Mouse (Mus musculus) intestine, embryonic 16.5 days (tissue): ENCODE data around the gene Rhob. TPM values are rescaled to one million over a fixed set of nuclear protein-coding genes. Genes with fewer than 3 reads are reported as not detected.

ENCODE experiments used
- ATAC-seq: fragments of 200-750 bp; cut with Nextera tagmentation; 2 replicates; pipeline ENCODE4 v1.8.0; 2017; ENCODE audit warnings: moderate TSS enrichment, moderate library complexity
- H3K27ac ChIP-seq: fragments of 300-500 bp; sonication (generic); 2 replicates; pipeline ENCODE4 v1.5.1; 2014; ENCODE audit warnings: mild to moderate bottlenecking, low read length
- H3K27me3 ChIP-seq: fragments of 300-500 bp; sonication (generic); replicated peaks from 2 replicates; pipeline ENCODE4 v1.6.1; 2014; ENCODE audit warnings: low read length, control low read depth, mixed read lengths; ENCODE audit not compliant: control insufficient read depth, insufficient read depth
- H3K36me3 ChIP-seq: fragments of 300-500 bp; sonication (generic); 2 replicates; pipeline ENCODE4 v1.6.1; 2014; ENCODE audit warnings: low read length, control low read depth; ENCODE audit not compliant: control insufficient read depth, insufficient read depth
- H3K4me1 ChIP-seq: fragments of 300-500 bp; sonication (generic); 2 replicates; pipeline ENCODE4 v1.6.1; 2014; ENCODE audit warnings: low read length, control low read depth, mixed read lengths; ENCODE audit not compliant: control insufficient read depth, insufficient read depth
- H3K4me2 ChIP-seq: fragments of 300-500 bp; sonication (generic); 2 replicates; pipeline ENCODE4 v1.6.1; 2014; ENCODE audit warnings: low read depth, low read length, control low read depth
- H3K4me3 ChIP-seq: fragments of 300-500 bp; sonication (generic); 2 replicates; pipeline ENCODE4 v1.5.1; 2014; ENCODE audit warnings: mild to moderate bottlenecking, low read length
- H3K9ac ChIP-seq: fragments of 300-500 bp; sonication (generic); 2 replicates; pipeline ENCODE4 v1.6.1; 2014; ENCODE audit warnings: low read depth, low read length
- H3K9me3 ChIP-seq: fragments of 300-500 bp; sonication (generic); 2 replicates; pipeline ENCODE4 v1.6.1; 2016; ENCODE audit warnings: low read length, control low read depth; ENCODE audit not compliant: control insufficient read depth
- WGBS: fragments of 180-500 bp; shearing (Covaris S2); extraction: QIAGEN DNeasy Blood & Tissue Kit; methylation state at CpG from one replicate; pipeline ENCODE4 v1.1.7; 2014; 5-methylcytosine and 5-hydroxymethylcytosine counted together
- polyA plus RNA-seq: library from polyadenylated mRNA; unstranded; fragments of >200 nt; fragmentation: Nextera tagmentation; extraction: Ambion mirVana; gene quantifications from 2 replicates; pipeline ENCODE4 v1.2.1, GENCODE M21; 2015

Rhob gene
- polyA plus RNA-seq, 1 experiment from 2014 or later: 24.1 TPM

- peak overlapping the region; percentile 44 for H3K4me2 ChIP-seq
- H3K27ac ChIP-seq: peak overlapping the region; percentile 39
- H3K27me3 ChIP-seq: no peaks in the 10 kb centered on the region
- H3K9ac ChIP-seq: no peak overlapping the region
- H3K9me3 ChIP-seq: no peaks in the 10 kb centered on the region
- peak; percentile 78 for ATAC-seq
- 0 out of 2 replicates have a peak, but pooled peaks cover 4% of the 10 kb centered on the region for H3K4me1 ChIP-seq
- no peaks in the 10 kb centered on the region for H3K36me3 ChIP-seq
- H3K4me3 ChIP-seq: peak overlapping the region; percentile 15; the same call in 1 of the 2 replicates
- 45% methylated on average over 6 of the region's 6 CpGs for WGBS
These were observed 10.6 kb upstream of the Rhob start for GRCm38 (mm10) chr12:8510317-8510988.

GRCm38 (mm10) chr12:8509693-8510092 lies 9.9 kb upstream of the Rhob start:
- no peak for ATAC-seq
- no peaks in the 10 kb centered on the region for H3K36me3 ChIP-seq
- 46% methylated on average over 5 of the region's 5 CpGs for WGBS
- H3K4me3 ChIP-seq: no peak overlapping the region
- no peak overlapping the region; the same call in 1 of the 2 replicates for H3K27ac ChIP-seq
- no peak overlapping the region for H3K9ac ChIP-seq
- H3K27me3 ChIP-seq: no peaks in the 10 kb centered on the region
- no peaks in the 10 kb centered on the region for H3K9me3 ChIP-seq
- H3K4me1 ChIP-seq: 0 out of 2 replicates have a peak, but pooled peaks cover 4% of the 10 kb centered on the region
- H3K4me2 ChIP-seq: no peak overlapping the region

GRCm38 (mm10) chr12:8506954-8507707 lies 7.3 kb upstream of the Rhob start:
- H3K9ac ChIP-seq: no peak overlapping the region
- H3K27me3 ChIP-seq: no peaks in the 10 kb centered on the region
- H3K9me3 ChIP-seq: no peaks in the 10 kb centered on the region
- 0 out of 2 replicates have a peak, but pooled peaks cover 4% of the 10 kb centered on the region for H3K4me1 ChIP-seq
- no peaks in the 10 kb centered on the region for H3K36me3 ChIP-seq
- H3K4me2 ChIP-seq: no peak overlapping the region
- H3K27ac ChIP-seq: no peak overlapping the region
- ATAC-seq: no peak
- no peak overlapping the region for H3K4me3 ChIP-seq
- WGBS: 54% methylated on average over 9 of the region's 9 CpGs

GRCm38 (mm10) chr12:8504131-8504530 lies 4.3 kb upstream of the Rhob start:
- WGBS: 81% methylated on average over 6 of the region's 6 CpGs
- Histone ChIP-seq H3K4me2 (no peak overlapping the region), H3K27ac (no peak overlapping the region), H3K27me3 (no peaks in the 10 kb centered on the region), H3K4me3 (no peak overlapping the region), H3K9ac (no peak overlapping the region), H3K9me3 (no peaks in the 10 kb centered on the region), H3K36me3 (no peaks in the 10 kb centered on the region), H3K4me1 (peaks cover 15% of the 10 kb centered on the region)
- no peak for ATAC-seq

- ATAC-seq: no peak
These were observed 2.7 kb upstream of the Rhob start for GRCm38 (mm10) chr12:8502546-8502945.

GRCm38 (mm10) chr12:8501571-8502305 lies 1.9 kb upstream of the Rhob start:
- ATAC-seq: no peak
- H3K4me2 ChIP-seq: no peak overlapping the region
- H3K4me1 ChIP-seq: peaks cover 24% of the 10 kb centered on the region
- H3K36me3 ChIP-seq: no peaks in the 10 kb centered on the region
- 73% methylated on average over 14 of the region's 14 CpGs for WGBS
- H3K9me3 ChIP-seq: no peaks in the 10 kb centered on the region
- H3K9ac ChIP-seq: no peak overlapping the region
- no peaks in the 10 kb centered on the region for H3K27me3 ChIP-seq
- no peak overlapping the region for H3K27ac ChIP-seq
- H3K4me3 ChIP-seq: no peak overlapping the region

More at GRCm38 (mm10) chr12:8502546-8502945, 2.7 kb upstream of the Rhob start:
- Histone ChIP-seq H3K36me3 (no peaks in the 10 kb centered on the region), H3K27ac (no peak overlapping the region), H3K27me3 (no peaks in the 10 kb centered on the region), H3K4me2 (no peak overlapping the region), H3K4me1 (peaks cover 17% of the 10 kb centered on the region), H3K9ac (no peak overlapping the region), H3K9me3 (no peaks in the 10 kb centered on the region), H3K4me3 (no peak overlapping the region)
- WGBS: 17% methylated on average over 6 of the region's 6 CpGs

DNA sequence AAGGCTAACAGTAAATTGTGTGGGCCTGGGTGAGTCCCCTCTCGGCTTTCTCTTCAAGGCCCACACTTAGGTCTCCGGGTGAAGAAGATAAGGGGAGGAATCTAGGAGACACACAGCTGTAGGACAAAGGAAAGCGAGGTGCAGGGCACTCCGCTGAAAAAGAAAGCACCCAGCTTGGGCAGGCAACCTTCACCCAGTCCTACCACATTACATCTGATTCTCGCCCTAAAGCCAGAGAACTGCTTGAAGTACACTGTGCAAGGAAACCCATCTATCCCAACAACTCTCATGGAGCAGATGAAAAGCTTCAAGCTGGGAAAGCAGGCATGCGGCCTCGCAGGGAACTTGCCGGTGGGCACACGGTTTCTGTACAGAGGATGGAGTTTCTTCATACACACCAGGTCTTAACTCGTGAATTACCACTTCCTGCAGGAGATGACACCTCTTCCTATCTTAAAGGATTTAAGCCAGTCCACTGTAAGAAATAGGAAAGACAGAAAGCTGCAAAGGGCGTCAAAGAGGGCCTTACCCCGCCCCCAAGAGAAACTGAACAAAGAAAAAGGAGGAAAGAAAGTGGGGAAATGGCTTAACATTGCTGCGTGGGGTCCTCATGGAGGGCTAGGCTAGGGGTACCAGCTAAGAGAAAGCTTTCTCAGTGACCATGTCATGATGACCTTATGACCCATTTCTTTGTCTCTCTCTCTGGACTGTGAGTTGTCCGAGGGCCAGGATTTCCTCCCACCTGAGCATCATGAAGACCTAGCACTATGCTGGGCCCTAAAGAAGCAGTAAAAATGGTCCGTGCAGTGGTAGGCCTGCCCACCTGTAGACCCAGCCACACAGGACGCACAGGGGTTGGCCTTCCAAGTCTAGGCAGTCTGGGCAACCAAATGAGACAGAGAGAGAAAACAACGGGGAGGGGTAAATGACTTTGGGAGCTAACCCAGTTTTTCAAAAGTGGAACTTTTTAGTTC lies 1.1 kb upstream of the Rhob start:
- WGBS: 52% methylated on average over 17 of the region's 17 CpGs
- no peaks in the 10 kb centered on the region for H3K27me3 ChIP-seq
- ATAC-seq: no peak
- peak overlapping the region; percentile 93 for H3K4me3 ChIP-seq
- no peaks in the 10 kb centered on the region for H3K36me3 ChIP-seq
- no peaks in the 10 kb centered on the region for H3K9me3 ChIP-seq
- peak overlapping the region; percentile 76 for H3K4me2 ChIP-seq
- peak overlapping the region; percentile 75 for H3K9ac ChIP-seq
- peaks cover 31% of the 10 kb centered on the region for H3K4me1 ChIP-seq
- peak overlapping the region; percentile 89 for H3K27ac ChIP-seq

DNA sequence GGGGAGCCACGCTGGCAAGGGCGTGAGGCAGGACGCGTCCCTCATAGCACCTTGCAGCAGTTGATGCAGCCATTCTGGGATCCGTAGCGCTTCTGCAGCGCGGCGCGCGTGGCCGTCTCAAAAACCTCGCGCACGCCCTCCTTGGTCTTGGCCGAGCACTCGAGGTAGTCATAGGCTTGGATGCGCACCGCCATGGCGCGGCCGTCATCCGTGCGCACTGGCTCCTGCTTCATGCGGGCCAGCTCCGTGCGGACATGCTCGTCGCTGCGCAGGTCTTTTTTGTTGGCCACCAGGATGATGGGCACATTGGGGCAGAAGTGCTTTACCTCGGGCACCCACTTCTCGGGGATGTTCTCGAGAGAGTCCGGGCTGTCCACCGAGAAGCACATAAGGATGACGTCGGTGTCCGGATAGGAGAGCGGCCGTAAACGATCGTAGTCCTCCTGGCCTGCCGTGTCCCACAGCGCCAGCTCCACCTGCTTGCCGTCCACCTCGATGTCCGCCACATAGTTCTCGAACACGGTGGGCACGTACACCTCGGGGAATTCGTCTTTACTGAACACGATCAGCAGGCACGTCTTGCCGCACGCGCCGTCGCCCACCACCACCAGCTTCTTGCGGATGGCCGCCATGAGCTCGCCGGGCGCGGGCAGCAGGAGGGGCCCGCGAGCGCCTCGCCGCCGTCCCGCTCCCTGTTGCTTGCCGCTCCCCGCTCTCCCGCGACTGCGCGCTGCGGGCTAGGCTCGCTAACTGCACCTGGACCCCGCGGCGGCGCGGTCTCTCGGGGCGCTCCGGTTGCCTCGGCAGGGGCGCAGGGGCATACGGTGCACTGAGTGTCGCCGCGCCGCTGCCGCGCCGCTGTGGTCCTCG lies 573 bp downstream of the Rhob start:
- Histone ChIP-seq H3K27me3 (no peaks in the 10 kb centered on the region), H3K9ac (peak overlapping the region; percentile 99), H3K4me3 (peak overlapping the region; percentile 93), H3K27ac (peak overlapping the region; percentile 100), H3K36me3 (no peaks in the 10 kb centered on the region), H3K4me1 (peaks cover 34% of the 10 kb centered on the region), H3K4me2 (peak overlapping the region; percentile 91), H3K9me3 (no peaks in the 10 kb centered on the region)
- peak; percentile 59 for ATAC-seq
- under 1% methylated on average over 98 of the region's 99 CpGs for WGBS
